Mouse (Mus musculus) myocyte (in vitro differentiated cells): ENCODE measurements around the gene Taf6l. TPM values are rescaled to one million over a fixed set of nuclear protein-coding genes. Genes with fewer than 3 reads are reported as not detected.
"Not testable (repeated sequence)": the region's sequence is repeated elsewhere in the genome, so short reads cannot be mapped to it uniquely, and the experiment has no call there.

Experiments
- H3K27me3 ChIP-seq: one replicate; pipeline ENCODE4 v1.6.1; 2011; ENCODE audit not compliant: control insufficient read depth, insufficient read depth, insufficient read length
- H3K36me3 ChIP-seq: one replicate; pipeline ENCODE4 v1.6.1; 2011; ENCODE audit not compliant: control insufficient read depth, insufficient read depth
- H3K4me2 ChIP-seq: one replicate; pipeline ENCODE4 v1.6.1; 2011; ENCODE audit warnings: low read depth, control low read depth
- H3K4me3 ChIP-seq: one replicate; pipeline ENCODE4 v1.5.1; 2011; ENCODE audit warnings: mild to moderate bottlenecking, control low read depth, moderate library complexity
- H3K79me2 ChIP-seq: one replicate; pipeline ENCODE4 v1.6.1; 2011; ENCODE audit not compliant: control insufficient read depth, insufficient read depth
- H3ac ChIP-seq: one replicate; pipeline ENCODE4 v1.6.1; 2011; ENCODE audit not compliant: control insufficient read depth, insufficient read length
- CEBPB ChIP-seq: IDR thresholded peaks from 2 replicates; pipeline ENCODE4 v1.6.1; 2011; ENCODE audit warnings: mild to moderate bottlenecking, moderate library complexity; ENCODE audit not compliant: poor library complexity, insufficient read depth, severe bottlenecking
- E2F4 ChIP-seq: IDR thresholded peaks from one replicate; pipeline ENCODE4 v1.6.1; 2011; ENCODE audit warnings: mild to moderate bottlenecking, control low read depth, moderate library complexity; ENCODE audit not compliant: insufficient read depth
- MAX ChIP-seq: IDR thresholded peaks from one replicate; pipeline ENCODE4 v1.6.1; 2011; ENCODE audit warnings: low read depth, mild to moderate bottlenecking, control low read depth
- MYOD1 ChIP-seq, 3 experiments: IDR thresholded peaks; one replicate each; pipeline ENCODE4 v1.6.1; 2011; ENCODE audit warnings: control low read depth in 2 of 3, low read depth in 2 of 3, mild to moderate bottlenecking in 2 of 3, moderate library complexity in 1 of 3; ENCODE audit not compliant: insufficient read length in 2 of 3, control insufficient read depth in 1 of 3
- MYOG ChIP-seq, 3 experiments: IDR thresholded peaks; one replicate each; pipeline ENCODE4 v1.6.1; 2011; ENCODE audit warnings: control low read depth in 2 of 3, low read depth in 2 of 3, mild to moderate bottlenecking in 2 of 3; ENCODE audit not compliant: insufficient read length in 2 of 3, control insufficient read depth in 1 of 3, insufficient read depth in 1 of 3
- POLR2A ChIP-seq: IDR thresholded peaks from one replicate; pipeline ENCODE4 v1.6.1; 2011; ENCODE audit warnings: low read depth, mild to moderate bottlenecking, control low read depth, moderate library complexity; ENCODE audit not compliant: insufficient read length
- POLR2AphosphoS2 ChIP-seq: IDR thresholded peaks from one replicate; pipeline ENCODE4 v1.6.1; 2011; ENCODE audit warnings: low read depth, control low read depth; ENCODE audit not compliant: insufficient read length
- REST ChIP-seq: IDR thresholded peaks from one replicate; pipeline ENCODE4 v1.6.1; 2011; ENCODE audit warnings: mild to moderate bottlenecking, control low read depth, moderate library complexity; ENCODE audit not compliant: insufficient read depth, insufficient read length
- SRF ChIP-seq: IDR thresholded peaks from one replicate; pipeline ENCODE4 v1.6.1; 2011; ENCODE audit warnings: low read depth; ENCODE audit not compliant: control insufficient read depth, insufficient read length
- TCF12 ChIP-seq: IDR thresholded peaks from one replicate; pipeline ENCODE4 v1.6.1; 2011; ENCODE audit warnings: mild to moderate bottlenecking, control low read depth; ENCODE audit not compliant: poor library complexity, insufficient read depth, severe bottlenecking
- TCF3 ChIP-seq: IDR thresholded peaks from one replicate; pipeline ENCODE4 v1.6.1; 2011; ENCODE audit warnings: low read depth, control low read depth; ENCODE audit not compliant: insufficient read length
- USF1 ChIP-seq: IDR thresholded peaks from one replicate; pipeline ENCODE4 v1.6.1; 2011; ENCODE audit warnings: low read depth, mild to moderate bottlenecking, control low read depth, moderate library complexity
- polyA plus RNA-seq: library from polyadenylated mRNA; unstranded; fragments of >200 nt; fragmentation: generic; extraction: Trizol; gene quantifications from one replicate; pipeline ENCODE4 v1.2.1, GENCODE M21; 2012; ENCODE audit warnings: missing spikeins

The Taf6l gene
- polyA plus RNA-seq, 1 experiment = 19.6 TPM

GRCm38 (mm10) chr19:8739646-8740045 lies 46.6 kb downstream of the Taf6l start:
- Histone ChIP-seq H3K4me2 (no peak overlapping the region), H3K79me2 (peaks cover 46% of the 10 kb centered on the region), H3K36me3 (peaks cover 41% of the 10 kb centered on the region), H3K4me3 (no peak overlapping the region), H3ac (no peak overlapping the region), H3K27me3 (no peaks in the 10 kb centered on the region)
- TF ChIP-seq REST (no peak), TCF3 (no peak), E2F4 (no peak), MAX (no peak), CEBPB (no peak), POLR2AphosphoS2 (no peak)

- Histone ChIP-seq H3ac (no peak overlapping the region), H3K4me3 (no peak overlapping the region), H3K79me2 (peaks cover 44% of the 10 kb centered on the region), H3K27me3 (no peaks in the 10 kb centered on the region), H3K4me2 (no peak overlapping the region), H3K36me3 (peaks cover 34% of the 10 kb centered on the region)
- TF ChIP-seq MYOG (IDR thresholded peaks at IDR 0.05; ENCODE audit: control insufficient read depth in 1 of 3, insufficient read depth in 1 of 3, insufficient read length in 2 of 3, low read depth in 2 of 3) = no peak
- no peak for TF ChIP-seq MAX
- no peak for TF ChIP-seq MYOD1 (IDR thresholded peaks at IDR 0.05; ENCODE audit: control insufficient read depth in 1 of 3, insufficient read length in 2 of 3, low read depth in 2 of 3)
- TF ChIP-seq USF1 = no peak
- no peak for TF ChIP-seq POLR2A
- no peak for TF ChIP-seq TCF12
- TF ChIP-seq TCF3 = no peak
- TF ChIP-seq SRF = no peak
- no peak for TF ChIP-seq CEBPB
- TF ChIP-seq REST = no peak
- no peak for TF ChIP-seq POLR2AphosphoS2
- no peak for TF ChIP-seq E2F4
These were observed 47.3 kb downstream of the Taf6l start for GRCm38 (mm10) chr19:8738911-8739310.

- peak overlapping the region; percentile 97 for H3K4me3 ChIP-seq
- peaks cover 22% of the 10 kb centered on the region for H3K36me3 ChIP-seq
- H3K4me2 ChIP-seq = peak overlapping the region; percentile 92
- peak overlapping the region; percentile 33 for H3ac ChIP-seq
- no peaks in the 10 kb centered on the region for H3K27me3 ChIP-seq
- no peak for TF ChIP-seq POLR2AphosphoS2
- TF ChIP-seq USF1 = no peak
- no peak for TF ChIP-seq TCF3
- TF ChIP-seq MAX = no peak
- TF ChIP-seq E2F4 = no peak
- no peak for TF ChIP-seq MYOD1 (IDR thresholded peaks at IDR 0.05; ENCODE audit: control insufficient read depth in 1 of 3, insufficient read length in 2 of 3, low read depth in 2 of 3)
- no peak for TF ChIP-seq REST
- TF ChIP-seq CEBPB = no peak
- TF ChIP-seq SRF = no peak
- peaks cover 21% of the 10 kb centered on the region for H3K79me2 ChIP-seq
These were observed 50.1 kb downstream of the Taf6l start for GRCm38 (mm10) chr19:8736160-8736467.

- H3ac ChIP-seq = peak within 1 kb of the TSS; percentile 33
- H3K4me2 ChIP-seq = peak within 1 kb of the TSS; percentile 92
- H3K4me3 ChIP-seq = peak within 1 kb of the TSS; percentile 97
- peak; percentile 22 for TF ChIP-seq REST
- no peak for TF ChIP-seq CEBPB
- no peak for TF ChIP-seq MYOG (IDR thresholded peaks at IDR 0.05; ENCODE audit: control insufficient read depth in 1 of 3, insufficient read depth in 1 of 3, insufficient read length in 2 of 3, low read depth in 2 of 3)
- no peak for TF ChIP-seq TCF3
- TF ChIP-seq USF1 = no peak
- peak; percentile 92 for TF ChIP-seq SRF
- TF ChIP-seq TCF12 = no peak
- peak; percentile 97 for TF ChIP-seq POLR2AphosphoS2
- TF ChIP-seq MAX = peak; percentile 50
- TF ChIP-seq POLR2A = peak; percentile 98
- TF ChIP-seq E2F4 = no peak
- no peak for TF ChIP-seq MYOD1 (IDR thresholded peaks at IDR 0.05; ENCODE audit: control insufficient read depth in 1 of 3, insufficient read length in 2 of 3, low read depth in 2 of 3)
- no peaks in the 10 kb centered on the region for H3K27me3 ChIP-seq
- H3K36me3 ChIP-seq = peaks cover 22% of the 10 kb centered on the region
- H3K79me2 ChIP-seq = peaks cover 21% of the 10 kb centered on the region
These were observed 50.6 kb downstream of the Taf6l start, which contains the start of gene Wdr74 for GRCm38 (mm10) chr19:8735389-8736159. Wdr74 (plus strand) TSS chr19:8735827.

- H3K36me3 ChIP-seq = peaks cover 13% of the 10 kb centered on the region
- peaks cover 21% of the 10 kb centered on the region for H3K79me2 ChIP-seq
- H3ac ChIP-seq = no peak overlapping the region
- H3K4me2 ChIP-seq = no peak overlapping the region
- no peaks in the 10 kb centered on the region for H3K27me3 ChIP-seq
- no peak for TF ChIP-seq E2F4
- no peak for TF ChIP-seq TCF12
- no peak for TF ChIP-seq USF1
- TF ChIP-seq POLR2A = no peak
- no peak for TF ChIP-seq TCF3
- no peak for TF ChIP-seq CEBPB
- TF ChIP-seq MAX = no peak
- no peak for TF ChIP-seq MYOD1 (IDR thresholded peaks at IDR 0.05; ENCODE audit: control insufficient read depth in 1 of 3, insufficient read length in 2 of 3, low read depth in 2 of 3)
- TF ChIP-seq SRF = no peak
- TF ChIP-seq POLR2AphosphoS2 = no peak
- no peak for TF ChIP-seq MYOG (IDR thresholded peaks at IDR 0.05; ENCODE audit: control insufficient read depth in 1 of 3, insufficient read depth in 1 of 3, insufficient read length in 2 of 3, low read depth in 2 of 3)
- no peak for TF ChIP-seq REST
- no peak overlapping the region for H3K4me3 ChIP-seq
These were observed 51.9 kb downstream of the Taf6l start for GRCm38 (mm10) chr19:8734334-8734733.

- not testable (repeated sequence) for H3K27me3 ChIP-seq
These were observed 57.7 kb downstream of the Taf6l start for GRCm38 (mm10) chr19:8728335-8729099.

More at GRCm38 (mm10) chr19:8728335-8729099, 57.7 kb downstream of the Taf6l start:
- Histone ChIP-seq H3K36me3 (peaks cover 35% of the 10 kb centered on the region), H3K79me2 (peaks cover 17% of the 10 kb centered on the region)
- H3K4me3 ChIP-seq, H3K4me2 ChIP-seq, H3ac ChIP-seq: not testable (repeated sequence)
